Mouse (Mus musculus) R1 (cell line): ENCODE results near the gene Nhsl2.

ENCODE experiments used
- DNase-seq: peaks from one replicate; pipeline ENCODE4 v3.0.0-alpha.2; 2018; ENCODE audit warnings: low read depth, low spot score

Nhsl2 gene

GRCm38 (mm10) chrX:102042386-102042785 lies 193.2 kb downstream of the Nhsl2 start:
- no peak for DNase-seq

GRCm38 (mm10) chrX:102050552-102050951 lies 201.4 kb downstream of the Nhsl2 start:
- DNase-seq, result no peak

GRCm38 (mm10) chrX:102051225-102051624 lies 202.0 kb downstream of the Nhsl2 start:
- DNase-seq, result no peak

- DNase-seq, result no peak
Measured at GRCm38 (mm10) chrX:102053371-102053770, 204.2 kb downstream of the Nhsl2 start.

GRCm38 (mm10) chrX:102054009-102054408 lies 204.8 kb downstream of the Nhsl2 start:
- no peak for DNase-seq

- DNase-seq, result peak; percentile 42
Measured at GRCm38 (mm10) chrX:102059437-102059836, 210.3 kb downstream of the Nhsl2 start.

- no peak for DNase-seq
Measured at GRCm38 (mm10) chrX:102060243-102060642, 211.1 kb downstream of the Nhsl2 start.

- DNase-seq, result no peak
Measured at GRCm38 (mm10) chrX:102060891-102061290, 211.7 kb downstream of the Nhsl2 start.

GRCm38 (mm10) chrX:102064062-102064461 lies 214.9 kb downstream of the Nhsl2 start:
- DNase-seq, result no peak

GRCm38 (mm10) chrX:102065213-102065775 lies 216.1 kb downstream of the Nhsl2 start:
- no peak for DNase-seq

- DNase-seq, result peak; percentile 68
Measured at GRCm38 (mm10) chrX:102066134-102066533, 216.9 kb downstream of the Nhsl2 start.

GRCm38 (mm10) chrX:102067118-102067517 lies 217.9 kb downstream of the Nhsl2 start:
- DNase-seq, result no peak

- no peak for DNase-seq
Measured at GRCm38 (mm10) chrX:102068811-102069540, 219.8 kb downstream of the Nhsl2 start.

- peak; percentile 80 for DNase-seq
Measured at GRCm38 (mm10) chrX:102070591-102071471, 221.6 kb downstream of the Nhsl2 start, which contains the start of gene Rtl5. Rtl5 (minus strand) TSS chrX:102071304.

- DNase-seq, result no peak
Measured at GRCm38 (mm10) chrX:102071517-102071916, 222.3 kb downstream of the Nhsl2 start.

- DNase-seq, result no peak
Measured at GRCm38 (mm10) chrX:102073605-102074325, 224.6 kb downstream of the Nhsl2 start.

- no peak for DNase-seq
Measured at GRCm38 (mm10) chrX:102074435-102074834, 225.2 kb downstream of the Nhsl2 start.

- no peak for DNase-seq
Measured at GRCm38 (mm10) chrX:102075158-102075557, 226.0 kb downstream of the Nhsl2 start.

- no peak for DNase-seq
Measured at GRCm38 (mm10) chrX:102076886-102077765, 227.9 kb downstream of the Nhsl2 start.

GRCm38 (mm10) chrX:102081076-102081475 lies 231.9 kb downstream of the Nhsl2 start:
- DNase-seq, result no peak
